Mouse (Mus musculus): ENCODE measurements around the gene Kif27.

DNA sequence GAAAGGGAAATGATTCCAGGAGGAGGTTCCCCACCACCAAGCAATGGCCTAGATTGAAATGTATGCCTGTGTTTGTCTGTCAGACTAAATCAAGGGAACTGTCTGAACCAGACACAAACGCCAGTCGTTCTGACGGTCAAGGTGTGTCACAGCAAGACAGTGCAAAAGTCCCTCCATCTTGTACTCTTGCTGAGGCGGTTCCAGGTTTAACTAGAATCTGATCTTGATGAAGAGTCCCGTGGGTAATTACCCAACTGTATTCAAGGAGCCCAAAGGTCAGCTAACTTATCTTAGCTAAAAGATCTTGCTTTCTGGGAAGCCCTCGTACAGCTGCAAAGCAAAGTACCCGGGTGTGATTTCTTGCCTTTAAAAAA, 26.6 kb upstream of the Kif27 start:
- TF ChIP-seq CTCF (IDR thresholded peaks at IDR 0.05; ENCODE audit: borderline replicate concordance, control insufficient read depth, extremely low read depth, insufficient read depth, low read length, poor library complexity) (no peak), POLR2A (IDR thresholded peaks at IDR 0.05; ENCODE audit: control insufficient read depth, extremely low read depth, insufficient read depth, low read length, poor library complexity) (no peak)

Measured in thymus, adult 2 months (tissue).